Mouse (Mus musculus): ENCODE results near the gene Apba2.

Gene Apba2

DNA sequence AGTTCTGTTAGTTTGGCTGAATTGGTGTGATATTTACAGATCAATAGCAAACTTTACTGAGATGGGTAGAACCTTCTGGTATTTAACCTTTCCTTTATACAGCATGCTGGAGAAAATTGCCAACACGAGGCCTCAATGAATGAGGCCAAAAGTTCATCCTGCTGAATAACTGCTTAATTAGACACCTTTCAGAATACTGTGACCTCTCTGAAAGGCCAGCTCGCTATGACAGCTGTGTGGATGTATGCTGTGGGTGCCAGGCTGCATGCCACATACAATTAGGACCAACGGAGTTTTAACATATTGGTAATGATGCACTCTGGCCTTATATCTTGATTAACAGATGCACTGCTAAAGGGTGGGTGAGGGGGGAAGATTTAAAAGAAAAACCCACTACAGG is 283.5 kb downstream of the Apba2 start:
- no peak for DNase-seq (ENCODE audit: extremely low spot score, low read depth, low spot score)

DNA sequence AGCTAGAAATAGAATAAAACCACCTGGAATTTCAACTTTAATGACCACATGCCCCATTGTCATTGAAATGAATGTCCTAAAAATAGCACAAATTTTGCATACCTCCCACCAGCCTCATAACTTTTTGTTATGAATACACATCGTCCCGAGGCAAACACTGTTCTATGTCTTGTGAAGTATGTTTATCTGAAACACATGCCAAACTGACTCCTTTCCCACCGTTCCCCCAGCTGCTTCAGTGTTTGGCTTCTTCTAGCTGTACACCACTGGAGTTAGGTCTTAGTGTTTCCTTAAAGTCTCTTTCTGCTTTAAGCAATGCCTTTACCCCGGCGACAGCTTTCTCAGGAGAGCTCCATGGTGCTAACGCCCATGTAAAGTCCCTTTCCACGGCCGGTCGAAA is 289.6 kb downstream of the Apba2 start:
- DNase-seq (ENCODE audit: extremely low spot score, low read depth, low spot score): no peak

DNA sequence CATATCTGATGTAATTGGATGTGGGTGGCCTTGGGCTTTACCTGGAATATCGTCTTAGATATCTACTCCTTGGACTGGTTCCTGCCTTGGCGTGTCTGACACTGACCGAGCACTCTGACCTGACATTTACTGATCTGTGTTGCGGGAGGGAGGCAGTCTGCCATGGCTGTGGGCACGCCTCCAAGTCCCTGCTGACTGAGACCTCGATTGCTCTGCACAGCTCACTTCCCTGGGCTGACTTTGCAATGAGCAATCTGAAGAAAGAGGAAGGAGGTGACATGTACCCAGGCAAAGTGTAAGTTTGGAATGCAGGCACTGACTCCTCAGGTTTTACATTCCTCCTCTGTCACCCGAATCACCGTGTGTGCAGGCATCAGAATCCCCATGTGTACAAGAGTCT is 290.5 kb downstream of the Apba2 start:
- DNase-seq (ENCODE audit: extremely low spot score, low read depth, low spot score): no peak

DNA sequence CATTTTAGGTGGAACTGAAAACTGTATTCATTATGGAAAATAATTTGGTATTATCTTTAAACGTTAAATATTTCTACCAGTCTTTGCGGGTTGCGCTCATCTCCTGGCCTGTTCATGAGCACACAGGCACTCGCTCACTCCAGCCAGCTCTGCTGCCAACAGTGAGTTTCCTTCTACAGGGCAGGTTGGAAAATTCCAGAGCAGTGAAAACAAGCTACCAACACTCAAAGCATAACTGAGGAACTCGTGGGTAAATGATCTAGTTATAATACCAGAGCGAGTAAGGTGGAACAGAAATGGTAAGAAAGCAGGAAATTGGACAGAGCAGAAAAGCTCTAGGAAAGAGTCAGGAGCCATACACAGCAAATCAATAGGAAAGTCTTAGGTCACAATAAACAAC is 294.0 kb downstream of the Apba2 start:
- DNase-seq (ENCODE audit: extremely low spot score, low read depth, low spot score): no peak
